Mouse (Mus musculus) G1E (cell line): Measurements from ENCODE around the gene Itih5.

Experiments
- CTCF ChIP-seq: IDR thresholded peaks from 2 replicates; pipeline ENCODE4 v1.5.1; 2012; ENCODE audit warnings: low read depth, low read length, inconsistent platforms, mixed read lengths
- GATA1 ChIP-seq: IDR thresholded peaks from 2 replicates; pipeline ENCODE4 v1.6.1; 2012; ENCODE audit warnings: borderline replicate concordance, low read length, inconsistent platforms, mixed read lengths
- GATA2 ChIP-seq: IDR thresholded peaks from 2 replicates; pipeline ENCODE4 v1.6.1; 2012; ENCODE audit warnings: low read depth, low read length, inconsistent platforms, borderline replicate concordance
- POLR2AphosphoS5 ChIP-seq: IDR thresholded peaks from 2 replicates; pipeline ENCODE4 v1.6.1; 2012; ENCODE audit warnings: low read depth, low read length, inconsistent platforms; ENCODE audit not compliant: insufficient replicate concordance
- TAL1 ChIP-seq: conservative IDR thresholded peaks from 2 replicates; pipeline ENCODE4 v1.6.1; 2012; ENCODE audit warnings: low read depth, low read length, inconsistent platforms, mixed read lengths

GRCm38 (mm10) chr2:10261337-10261736 is 108.0 kb downstream of the Itih5 start:
- no peak for TF ChIP-seq CTCF
- TF ChIP-seq GATA1, result no peak
- TF ChIP-seq TAL1, result no peak
- TF ChIP-seq GATA2, result no peak
- no peak for TF ChIP-seq POLR2AphosphoS5
